Mouse (Mus musculus) heart, adult 2 months (tissue): ENCODE measurements around the gene Grm3.

ENCODE experiments used
- CTCF ChIP-seq: fragments of 200-600 bp; IDR thresholded peaks from 2 replicates; pipeline ENCODE4 v1.8.1; 2022; ENCODE audit warnings: antibody characterized with exemption, mild to moderate bottlenecking, moderate library complexity
- EP300 ChIP-seq: fragments of 200-500 bp; IDR thresholded peaks from 2 replicates; pipeline ENCODE4 v1.6.1; 2011; ENCODE audit warnings: low read depth, low read length, control low read depth; ENCODE audit not compliant: insufficient read depth
- POLR2A ChIP-seq: fragments of 200-500 bp; IDR thresholded peaks from 2 replicates; pipeline ENCODE4 v1.6.1; 2011; ENCODE audit warnings: mild to moderate bottlenecking, low read depth, low read length, control low read depth; ENCODE audit not compliant: insufficient read depth

DNA sequence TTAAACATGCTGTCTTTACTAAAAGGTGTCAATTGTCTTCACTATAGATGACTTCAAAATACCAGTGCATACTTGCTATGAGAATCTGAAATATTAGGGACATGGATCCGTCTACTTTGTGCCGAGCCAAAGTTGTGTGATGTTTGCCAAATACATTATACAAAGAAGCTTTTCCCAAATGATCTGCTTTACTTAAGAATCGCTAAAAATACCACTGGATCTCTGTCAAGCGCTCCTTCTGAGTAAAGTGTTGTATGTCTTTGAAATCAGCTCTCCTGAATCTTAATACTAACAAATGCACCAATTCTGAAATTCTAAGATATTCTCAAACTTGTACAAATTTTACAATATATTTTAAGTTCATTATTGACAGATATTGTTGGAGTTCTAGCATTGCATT lies 100.6 kb downstream of the Grm3 start:
- TF ChIP-seq POLR2A: no peak
- TF ChIP-seq CTCF: no peak
- TF ChIP-seq EP300: no peak
